Comparison of ENCODE assay signal across 8 mouse cellular contexts in the genomic region with DNA sequence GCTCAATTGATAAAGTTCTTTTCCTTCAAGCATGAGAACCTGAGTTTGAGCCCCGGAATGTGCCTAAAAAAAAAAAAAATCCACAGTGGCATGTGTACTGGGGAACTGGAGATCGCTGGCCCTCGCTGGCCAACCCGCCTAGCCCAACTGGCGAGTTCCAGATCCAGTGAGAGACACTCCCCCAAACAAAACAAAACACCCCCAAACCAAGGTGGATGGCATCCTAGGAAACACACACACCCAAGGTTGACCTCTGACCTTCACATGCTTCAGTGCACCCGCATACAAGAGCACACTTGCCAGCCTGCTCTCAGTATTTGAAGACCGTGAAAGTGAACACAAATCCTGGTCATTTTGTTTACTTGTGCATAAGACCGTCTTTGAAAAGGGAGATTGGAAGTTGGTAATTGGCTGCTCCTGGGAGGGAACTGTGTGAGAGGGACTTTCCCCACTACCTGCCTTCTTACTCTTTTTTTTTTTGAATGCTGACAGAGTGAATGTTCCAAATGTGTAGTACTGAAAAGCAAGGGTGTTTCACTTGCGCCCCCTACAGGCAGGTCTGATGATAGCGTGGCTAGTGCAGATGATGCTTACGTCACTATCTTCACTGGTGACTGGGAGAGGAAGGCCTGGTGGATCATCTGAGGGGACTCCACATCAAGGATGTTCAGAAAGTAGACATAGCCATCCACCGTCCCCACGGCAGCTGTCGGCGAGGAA. TPM values are rescaled to one million over a fixed set of nuclear protein-coding genes. Genes with fewer than 3 reads are reported as not detected.
DNase-seq lines count a peak whose midpoint lies in the region; ATAC-seq and TF ChIP-seq lines count a peak whose summit lies in the region.

No protein-coding gene starts in this region.

- no peaks in the 10 kb centered on the region for H3K27me3 ChIP-seq in midbrain, embryonic 14.5 days (ENCODE audit: control insufficient read depth, insufficient read depth, low read length)
- no peaks in the 10 kb centered on the region for H3K27me3 ChIP-seq in midbrain, embryonic 16.5 days (ENCODE audit: control insufficient read depth, insufficient read depth, low read depth, low read length)
- no peaks in the 10 kb centered on the region for H3K27me3 ChIP-seq in kidney, postnatal 0 days (ENCODE audit: insufficient read depth, low read length)
- no peaks in the 10 kb centered on the region for H3K27me3 ChIP-seq in liver, embryonic 11.5 days (replicated peaks; ENCODE audit: control insufficient read depth, insufficient read depth, low read length)

- no peak for ATAC-seq in midbrain, embryonic 14.5 days (ENCODE audit: low FRiP score, low TSS enrichment)
- no peak for ATAC-seq in midbrain, embryonic 16.5 days
- peak; percentile 86 for ATAC-seq in frontal cortex, adult (ENCODE audit: low TSS enrichment)
- ATAC-seq in kidney, postnatal 0 days (replicated peaks; ENCODE audit: low FRiP score, low read depth) = no peak
- ATAC-seq in liver, embryonic 11.5 days (replicated peaks; ENCODE audit: low FRiP score) = no peak

- H3K4me2 ChIP-seq in midbrain, embryonic 14.5 days (ENCODE audit: low read length) = no peak overlapping the region
- no peak overlapping the region for H3K4me2 ChIP-seq in midbrain, embryonic 16.5 days (ENCODE audit: low read length)
- H3K4me2 ChIP-seq in kidney, postnatal 0 days (ENCODE audit: low read length) = no peak overlapping the region
- H3K4me2 ChIP-seq in liver, embryonic 11.5 days = no peak overlapping the region

- no peak overlapping the region for H3K27ac ChIP-seq in midbrain, embryonic 14.5 days (replicated peaks; ENCODE audit: low read depth, low read length)
- no peak overlapping the region for H3K27ac ChIP-seq in midbrain, embryonic 16.5 days (ENCODE audit: low read length)
- H3K27ac ChIP-seq in kidney, postnatal 0 days = no peak overlapping the region
- no peak overlapping the region for H3K27ac ChIP-seq in liver, embryonic 11.5 days (ENCODE audit: low read depth, low read length)

- no peaks in the 10 kb centered on the region for H3K4me1 ChIP-seq in midbrain, embryonic 14.5 days (ENCODE audit: control insufficient read depth, insufficient read depth, low read length)
- H3K4me1 ChIP-seq in midbrain, embryonic 16.5 days (ENCODE audit: control insufficient read depth, insufficient read depth, low read length) = no peaks in the 10 kb centered on the region
- no peaks in the 10 kb centered on the region for H3K4me1 ChIP-seq in kidney, postnatal 0 days (replicated peaks; ENCODE audit: insufficient read depth, low read length)
- no peaks in the 10 kb centered on the region for H3K4me1 ChIP-seq in liver, embryonic 11.5 days (replicated peaks; ENCODE audit: control insufficient read depth, insufficient read depth, low read length)

- peak; percentile 63; the same call in 1 of the 2 replicates for TF ChIP-seq CTCF in brain, embryonic 14.5 days (IDR thresholded peaks at IDR 0.05; ENCODE audit: borderline replicate concordance, extremely low read depth, insufficient read depth, insufficient read length)
- peak; percentile 80 for TF ChIP-seq CTCF in kidney, postnatal 0 days (IDR thresholded peaks at IDR 0.05; ENCODE audit: low read depth)

- no peaks in the 10 kb centered on the region for H3K9me3 ChIP-seq in midbrain, embryonic 14.5 days (ENCODE audit: control insufficient read depth, low read length)
- no peaks in the 10 kb centered on the region for H3K9me3 ChIP-seq in midbrain, embryonic 16.5 days (replicated peaks; ENCODE audit: control insufficient read depth, low read length, poor library complexity, severe bottlenecking)
- H3K9me3 ChIP-seq in kidney, postnatal 0 days (replicated peaks; ENCODE audit: low read length) = no peaks in the 10 kb centered on the region
- H3K9me3 ChIP-seq in liver, embryonic 11.5 days (ENCODE audit: control insufficient read depth, low read length) = no peaks in the 10 kb centered on the region

- no peaks in the 10 kb centered on the region for H3K36me3 ChIP-seq in midbrain, embryonic 14.5 days (ENCODE audit: control insufficient read depth, insufficient read depth, low read length)
- H3K36me3 ChIP-seq in midbrain, embryonic 16.5 days (ENCODE audit: control insufficient read depth, insufficient read depth, low read length) = no peaks in the 10 kb centered on the region
- no peaks in the 10 kb centered on the region for H3K36me3 ChIP-seq in kidney, postnatal 0 days (ENCODE audit: insufficient read depth, low read length)
- no peaks in the 10 kb centered on the region for H3K36me3 ChIP-seq in liver, embryonic 11.5 days (ENCODE audit: control insufficient read depth, insufficient read depth, low read length)

- peak; percentile 35 for DNase-seq in midbrain, embryonic 14.5 days
- peak; percentile 54 for DNase-seq in brain, embryonic 14.5 days (ENCODE audit: low read depth)
- peak; percentile 69 for DNase-seq in kidney, postnatal 0 days (ENCODE audit: low spot score)
- DNase-seq in liver, embryonic 11.5 days (ENCODE audit: low spot score) = peak; percentile 60
- peak; percentile 82 for DNase-seq in retina, postnatal 1 day
- peak; percentile 80 for DNase-seq in thymus, postnatal 25 days

- no peak overlapping the region for H3K9ac ChIP-seq in midbrain, embryonic 14.5 days (replicated peaks; ENCODE audit: low read length)
- H3K9ac ChIP-seq in midbrain, embryonic 16.5 days (ENCODE audit: low read depth, low read length) = no peak overlapping the region
- no peak overlapping the region for H3K9ac ChIP-seq in kidney, postnatal 0 days (ENCODE audit: low read depth, low read length)
- H3K9ac ChIP-seq in liver, embryonic 11.5 days (ENCODE audit: low read depth, low read length) = no peak overlapping the region

- TF ChIP-seq POLR2A in brain, embryonic 14.5 days (IDR thresholded peaks at IDR 0.05; ENCODE audit: borderline replicate concordance, extremely low read depth, insufficient read depth, insufficient read length, poor library complexity, severe bottlenecking) = no peak

- 26% methylated on average over 15 of the region's 15 CpGs for WGBS in midbrain, embryonic 14.5 days
- 26% methylated on average over 15 of the region's 15 CpGs for WGBS in midbrain, embryonic 16.5 days
- WGBS in kidney, postnatal 0 days = 48% methylated on average over 15 of the region's 15 CpGs
- 53% methylated on average over 15 of the region's 15 CpGs for WGBS in liver, embryonic 11.5 days

- H3K4me3 ChIP-seq in midbrain, embryonic 14.5 days (replicated peaks; ENCODE audit: low read depth, low read length) = no peak overlapping the region
- H3K4me3 ChIP-seq in midbrain, embryonic 16.5 days (ENCODE audit: low read depth, low read length) = no peak overlapping the region
- no peak overlapping the region for H3K4me3 ChIP-seq in kidney, postnatal 0 days (replicated peaks; ENCODE audit: low read depth, low read length)
- H3K4me3 ChIP-seq in liver, embryonic 11.5 days (ENCODE audit: low read depth, low read length) = no peak overlapping the region

RNA-seq across cellular contexts. Expression of a gene that starts 59.6 kb away (rescaled TPM):
- polyA plus RNA-seq in midbrain, embryonic 14.5 days (2014; fragmentation: Nextera tagmentation; extraction: Ambion mirVana) = 115 and 150 TPM in 2 replicates
- polyA plus RNA-seq in midbrain, embryonic 16.5 days (2015; fragmentation: Nextera tagmentation; extraction: Ambion mirVana) = 150 and 155 TPM in 2 replicates
- 64.8 and 65.6 TPM in 2 replicates for polyA plus RNA-seq in brain, embryonic 14.5 days (2012; rRNA removed)
- 150 and 159 TPM in 2 replicates for polyA plus RNA-seq in kidney, postnatal 0 days (2015; fragmentation: Nextera tagmentation; extraction: Ambion mirVana)
- 183 and 195 TPM in 2 replicates for polyA plus RNA-seq in liver, embryonic 11.5 days (2014; fragmentation: Nextera tagmentation; extraction: Ambion mirVana)
